Mouse (Mus musculus): ENCODE measurements around the gene Itsn1. TPM values are rescaled to one million over a fixed set of nuclear protein-coding genes. Genes with fewer than 3 reads are reported as not detected.
A peak's percentile ranks its signal among the peaks of the same experiment; 100 is the strongest.

The Itsn1 gene
- polyA plus RNA-seq, 1 experiment from 2014 or later = 21.7 TPM

DNA sequence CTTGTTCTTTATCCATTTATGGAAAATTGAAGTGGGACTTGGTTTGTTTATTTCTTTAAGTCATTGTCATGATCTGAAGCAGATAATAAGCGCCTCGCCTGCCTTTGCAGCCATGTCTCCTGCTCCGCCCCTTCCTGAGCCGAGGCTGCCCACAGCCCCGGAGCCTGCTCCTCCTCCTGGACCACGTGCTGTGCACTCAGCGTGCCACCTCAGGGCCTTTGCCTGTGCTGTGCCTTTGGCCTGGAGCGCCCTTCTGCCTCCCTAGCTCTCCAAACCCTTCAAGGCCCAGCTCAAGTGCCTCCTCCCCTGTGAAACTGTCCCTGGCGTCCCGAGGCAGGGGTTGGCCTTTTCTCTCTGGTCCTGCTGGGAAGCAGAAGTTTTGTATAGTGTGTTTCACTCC lies 123.7 kb downstream of the Itsn1 start:
- no peaks in the 10 kb centered on the region for H3K27me3 ChIP-seq (replicated peaks)
- ATAC-seq (ENCODE audit: insufficient read depth, low FRiP score, low read depth) = 0 out of 2 replicates have a peak, but pooled peaks have one; percentile 46
- 81% methylated on average over 10 of the region's 10 CpGs for WGBS
- H3K4me1 ChIP-seq = 0 out of 2 replicates have a peak, but pooled peaks cover 4% of the 10 kb centered on the region
- H3K4me3 ChIP-seq (replicated peaks) = no peak overlapping the region
- no peak overlapping the region for H3K4me2 ChIP-seq
- no peaks in the 10 kb centered on the region for H3K9me3 ChIP-seq
- no peak overlapping the region for H3K9ac ChIP-seq
- H3K36me3 ChIP-seq = peaks cover 20% of the 10 kb centered on the region
- no peak overlapping the region for H3K27ac ChIP-seq

DNA sequence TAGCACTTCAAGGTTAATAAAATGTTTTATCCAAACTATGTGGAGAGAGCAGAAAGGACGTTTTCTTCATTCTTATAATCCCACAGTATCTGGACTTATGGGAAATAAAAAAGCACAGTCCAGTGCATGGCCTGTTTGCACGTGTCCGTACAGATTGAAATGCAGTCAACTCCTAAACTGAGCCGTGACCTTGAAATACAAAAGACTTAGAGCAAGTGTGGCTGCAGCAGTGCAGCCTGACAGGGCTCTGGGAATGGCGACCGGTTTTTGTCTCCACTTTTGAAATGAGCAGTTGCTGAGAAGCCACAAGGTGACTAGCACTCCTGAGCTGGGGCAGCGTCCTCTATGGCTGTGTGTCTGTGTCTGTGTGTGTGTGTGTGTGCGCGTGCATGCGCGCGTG lies 124.1 kb downstream of the Itsn1 start:
- H3K27me3 ChIP-seq (replicated peaks) = no peaks in the 10 kb centered on the region
- peaks cover 20% of the 10 kb centered on the region for H3K36me3 ChIP-seq
- no peak overlapping the region for H3K4me3 ChIP-seq (replicated peaks)
- no peak overlapping the region for H3K27ac ChIP-seq
- no peak overlapping the region for H3K9ac ChIP-seq
- 0 out of 2 replicates have a peak, but pooled peaks cover 4% of the 10 kb centered on the region for H3K4me1 ChIP-seq
- H3K4me2 ChIP-seq = no peak overlapping the region
- ATAC-seq (ENCODE audit: insufficient read depth, low FRiP score, low read depth) = no peak
- 89% methylated on average over 12 of the region's 12 CpGs for WGBS
- H3K9me3 ChIP-seq = no peaks in the 10 kb centered on the region

DNA sequence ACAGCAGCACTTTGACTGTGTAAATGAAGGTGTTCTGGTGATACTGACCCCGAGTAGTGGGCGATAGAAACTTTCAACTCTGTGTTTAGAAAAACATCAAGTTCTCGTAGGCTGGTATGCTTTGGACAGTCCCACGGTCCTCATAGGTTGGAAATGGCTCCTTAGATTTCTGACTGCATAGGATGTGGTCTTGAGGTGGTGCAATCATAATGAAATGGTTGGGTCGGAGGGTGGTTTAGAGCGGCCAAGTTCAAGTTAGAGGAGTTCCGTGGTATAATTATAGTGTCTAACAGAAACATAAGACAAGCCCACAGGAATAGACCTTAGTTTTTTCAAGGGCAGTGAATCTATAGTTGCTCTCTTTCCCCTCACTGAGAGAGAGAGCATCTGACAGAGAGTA lies 129.6 kb downstream of the Itsn1 start:
- ATAC-seq (ENCODE audit: insufficient read depth, low FRiP score, low read depth) = no peak
- H3K4me3 ChIP-seq (replicated peaks) = no peak overlapping the region
- H3K9ac ChIP-seq = no peak overlapping the region
- H3K4me1 ChIP-seq = peaks cover 19% of the 10 kb centered on the region; the same call in 1 of the 2 replicates
- no peaks in the 10 kb centered on the region for H3K36me3 ChIP-seq
- no peaks in the 10 kb centered on the region for H3K27me3 ChIP-seq (replicated peaks)
- H3K27ac ChIP-seq = no peak overlapping the region
- no peaks in the 10 kb centered on the region for H3K9me3 ChIP-seq
- no peak overlapping the region for H3K4me2 ChIP-seq
- WGBS = 93% methylated on average over 7 of the region's 7 CpGs

DNA sequence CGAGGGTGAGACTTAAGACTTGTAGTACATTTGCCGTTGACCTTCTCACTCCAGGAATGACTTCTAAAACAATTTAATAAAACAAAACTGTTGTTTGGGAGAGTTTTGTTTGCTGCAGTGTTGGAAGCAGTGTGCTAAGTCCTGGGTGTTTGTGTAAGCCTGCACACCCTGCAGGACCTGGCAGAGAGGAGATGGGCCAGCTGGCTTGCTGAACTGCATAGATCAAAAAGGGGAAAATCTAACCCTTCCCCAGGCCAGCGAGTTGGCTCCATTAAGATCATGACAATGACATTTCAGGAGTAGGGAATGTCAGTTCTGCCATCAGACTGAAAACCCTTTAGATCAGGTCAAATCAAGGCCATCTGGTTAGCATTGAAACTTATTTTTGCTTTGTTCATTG lies 130.1 kb downstream of the Itsn1 start:
- WGBS = 70% methylated on average over 3 of the region's 3 CpGs
- H3K9me3 ChIP-seq = no peaks in the 10 kb centered on the region

DNA sequence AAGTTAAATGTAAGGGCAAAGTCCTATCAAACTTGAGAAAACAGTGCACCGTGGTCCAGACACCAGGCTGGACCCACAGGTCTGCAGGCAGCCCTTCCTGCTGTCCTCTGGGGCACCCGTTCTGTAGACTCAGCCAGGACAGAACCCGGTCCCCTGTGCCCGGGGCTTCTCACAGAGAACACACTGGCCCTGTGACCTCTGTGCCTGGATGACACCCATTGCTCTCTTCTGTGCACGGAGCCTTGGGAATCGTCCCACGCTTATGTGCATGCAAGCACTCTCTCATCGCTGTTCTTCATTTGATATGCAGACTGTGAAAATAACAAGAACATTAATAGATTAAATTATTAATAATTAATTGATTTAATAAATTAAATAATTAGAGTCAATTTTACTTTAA lies 130.9 kb downstream of the Itsn1 start:
- 84% methylated on average over 8 of the region's 8 CpGs for WGBS

More for the DNA sequence above, 130.1 kb downstream of the Itsn1 start:
- Histone ChIP-seq H3K36me3 (no peaks in the 10 kb centered on the region), H3K4me3 (replicated peaks) (no peak overlapping the region), H3K4me2 (no peak overlapping the region), H3K27me3 (replicated peaks) (no peaks in the 10 kb centered on the region), H3K4me1 (peaks cover 19% of the 10 kb centered on the region; the same call in 1 of the 2 replicates), H3K27ac (no peak overlapping the region), H3K9ac (no peak overlapping the region)
- ATAC-seq (ENCODE audit: insufficient read depth, low FRiP score, low read depth) = no peak

DNA sequence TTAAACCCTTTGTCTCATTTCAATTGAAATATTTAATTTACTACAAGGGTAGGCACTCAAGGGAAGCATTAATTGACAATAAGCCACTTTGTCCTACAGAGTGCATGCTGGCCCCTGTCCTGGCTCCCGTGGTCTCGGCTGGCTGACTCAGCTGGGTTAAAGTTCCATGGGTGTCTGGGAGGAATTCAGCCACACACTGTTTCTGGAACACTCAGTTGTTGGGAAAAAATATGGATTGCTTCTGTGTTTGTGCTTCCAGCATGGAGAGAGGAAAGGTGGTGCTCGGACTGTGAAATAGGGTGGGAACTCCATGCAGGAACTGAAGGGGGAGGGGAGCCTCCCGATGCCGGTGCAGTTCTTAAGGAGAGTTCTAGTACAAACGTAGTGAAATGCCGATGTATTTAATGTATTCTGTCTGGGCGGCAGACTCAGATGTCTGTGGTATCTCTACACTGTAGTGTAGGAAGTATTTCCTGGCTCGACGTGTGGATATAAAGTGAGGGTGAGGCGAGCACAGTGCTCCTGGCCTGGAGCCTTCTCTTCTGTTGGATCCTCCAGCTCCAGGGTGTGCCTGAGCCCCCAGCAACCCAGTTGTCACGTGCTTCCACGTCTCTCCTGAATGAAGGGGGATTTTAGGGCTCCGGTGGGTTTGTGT lies 131.5 kb downstream of the Itsn1 start:
- H3K4me3 ChIP-seq (replicated peaks) = no peak overlapping the region
- no peaks in the 10 kb centered on the region for H3K9me3 ChIP-seq
- H3K27ac ChIP-seq = peak overlapping the region; percentile 69
- no peak overlapping the region for H3K4me2 ChIP-seq
- 41% methylated on average over 14 of the region's 14 CpGs for WGBS
- H3K36me3 ChIP-seq = no peaks in the 10 kb centered on the region
- peaks cover 19% of the 10 kb centered on the region; the same call in 1 of the 2 replicates for H3K4me1 ChIP-seq
- H3K9ac ChIP-seq = no peak overlapping the region
- no peaks in the 10 kb centered on the region for H3K27me3 ChIP-seq (replicated peaks)
- peak; percentile 51; the same call in 1 of the 2 replicates for ATAC-seq (ENCODE audit: insufficient read depth, low FRiP score, low read depth)

More for the DNA sequence above, 130.9 kb downstream of the Itsn1 start:
- peaks cover 19% of the 10 kb centered on the region; the same call in 1 of the 2 replicates for H3K4me1 ChIP-seq
- ATAC-seq (ENCODE audit: insufficient read depth, low FRiP score, low read depth) = no peak
- no peak overlapping the region for H3K4me3 ChIP-seq (replicated peaks)
- no peaks in the 10 kb centered on the region for H3K27me3 ChIP-seq (replicated peaks)
- H3K4me2 ChIP-seq = no peak overlapping the region
- no peak overlapping the region for H3K27ac ChIP-seq
- H3K36me3 ChIP-seq = no peaks in the 10 kb centered on the region
- no peaks in the 10 kb centered on the region for H3K9me3 ChIP-seq
- H3K9ac ChIP-seq = no peak overlapping the region

DNA sequence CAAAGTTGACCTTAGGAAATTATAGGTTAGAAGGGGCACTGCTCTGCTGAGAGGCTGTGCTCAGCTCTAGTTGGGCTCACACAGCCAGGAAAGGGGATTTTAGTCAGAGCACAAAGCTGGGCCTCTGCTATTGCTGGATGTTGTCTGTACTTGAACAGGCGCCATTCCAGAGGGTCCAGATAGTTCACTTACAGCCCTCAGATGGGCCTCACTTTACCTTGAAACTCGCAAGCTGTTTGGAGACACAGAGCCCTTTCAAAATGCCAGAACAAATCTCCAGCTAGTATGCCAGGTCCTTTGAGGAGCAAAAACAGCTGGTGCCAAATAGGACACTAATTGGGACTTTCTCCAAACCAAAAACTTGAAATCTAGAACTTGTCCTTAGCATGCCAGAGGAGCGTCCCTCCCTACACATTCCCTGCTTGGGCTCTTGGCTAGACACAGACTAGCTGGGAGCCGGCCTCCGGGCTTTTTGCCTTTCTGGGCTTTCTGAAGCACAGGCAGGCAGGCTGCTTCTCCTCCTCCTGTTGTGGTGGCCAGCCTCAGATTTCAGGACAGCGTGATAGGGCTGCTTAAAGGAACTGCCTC lies 132.8 kb downstream of the Itsn1 start:
- H3K4me2 ChIP-seq = no peak overlapping the region

DNA sequence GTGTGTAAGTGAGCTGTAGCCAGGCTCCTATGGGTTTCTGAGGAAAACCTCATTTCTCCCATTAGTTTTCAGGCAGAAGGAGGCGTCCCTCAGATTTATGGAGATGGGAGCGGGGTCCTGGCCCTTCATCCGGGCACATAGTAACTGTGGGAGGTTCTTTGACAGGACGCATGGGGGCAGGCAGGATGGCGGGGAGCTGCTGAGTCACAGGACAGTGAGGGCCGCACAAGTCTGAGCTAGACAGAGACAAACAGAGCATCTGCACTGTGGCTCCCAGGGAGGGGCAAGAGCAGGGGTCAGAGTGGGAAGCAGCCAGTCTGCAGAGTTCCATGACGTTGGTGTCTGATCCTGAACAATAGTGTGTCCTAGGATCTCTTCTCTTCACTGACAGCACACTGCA lies 133.8 kb downstream of the Itsn1 start:
- H3K4me2 ChIP-seq = no peak overlapping the region
- peaks cover 19% of the 10 kb centered on the region; the same call in 1 of the 2 replicates for H3K4me1 ChIP-seq
- H3K36me3 ChIP-seq = peaks cover 2% of the 10 kb centered on the region; the same call in 1 of the 2 replicates
- WGBS = 60% methylated on average over 7 of the region's 7 CpGs
- no peaks in the 10 kb centered on the region for H3K27me3 ChIP-seq (replicated peaks)
- no peaks in the 10 kb centered on the region for H3K9me3 ChIP-seq
- H3K9ac ChIP-seq = no peak overlapping the region
- H3K4me3 ChIP-seq (replicated peaks) = no peak overlapping the region
- peak overlapping the region; percentile 69; the same call in 1 of the 2 replicates for H3K27ac ChIP-seq
- no peak for ATAC-seq (ENCODE audit: insufficient read depth, low FRiP score, low read depth)

More for the DNA sequence above, 132.8 kb downstream of the Itsn1 start:
- no peak overlapping the region for H3K9ac ChIP-seq
- ATAC-seq (ENCODE audit: insufficient read depth, low FRiP score, low read depth) = no peak
- H3K4me1 ChIP-seq = peaks cover 19% of the 10 kb centered on the region; the same call in 1 of the 2 replicates
- 51% methylated on average over 6 of the region's 6 CpGs for WGBS
- H3K36me3 ChIP-seq = no peaks in the 10 kb centered on the region
- no peaks in the 10 kb centered on the region for H3K9me3 ChIP-seq
- H3K4me3 ChIP-seq (replicated peaks) = no peak overlapping the region
- no peaks in the 10 kb centered on the region for H3K27me3 ChIP-seq (replicated peaks)
- peak overlapping the region; percentile 69; the same call in 1 of the 2 replicates for H3K27ac ChIP-seq

DNA sequence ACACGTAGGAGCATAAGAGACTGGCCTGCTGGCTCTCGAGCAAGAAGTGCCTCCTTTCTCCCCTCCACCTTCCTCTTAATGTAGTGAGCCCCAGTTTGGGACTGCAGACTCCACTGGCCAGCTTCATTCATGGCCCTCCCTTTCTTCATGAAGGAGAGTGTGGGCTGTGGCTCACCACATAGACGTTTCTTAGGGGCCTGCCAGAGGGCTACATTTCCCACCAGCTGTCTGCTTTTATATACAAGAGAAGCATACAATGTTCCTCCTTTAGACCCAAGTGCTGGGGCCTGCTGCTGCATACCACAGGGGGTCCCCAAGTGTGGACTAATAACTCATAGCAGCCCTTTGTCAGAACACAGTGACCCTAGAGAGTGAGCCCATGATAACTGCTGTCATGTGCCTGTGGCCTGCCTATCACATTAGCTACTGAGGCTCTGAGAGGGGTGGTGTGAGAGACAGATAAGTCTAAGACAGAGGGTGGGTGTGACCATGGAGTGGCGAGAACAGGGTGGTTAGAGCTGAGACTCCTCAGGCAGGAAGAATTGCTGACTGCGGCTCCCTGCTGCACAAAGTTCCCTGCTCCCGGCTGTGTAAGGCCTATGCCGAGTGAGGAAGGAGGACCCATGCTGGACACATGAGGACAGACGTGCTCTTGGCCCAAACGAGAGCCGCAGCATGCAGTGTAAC lies 135.7 kb downstream of the Itsn1 start:
- no peaks in the 10 kb centered on the region for H3K9me3 ChIP-seq
- H3K27me3 ChIP-seq (replicated peaks) = no peaks in the 10 kb centered on the region
- H3K4me3 ChIP-seq (replicated peaks) = no peak overlapping the region
- ATAC-seq (ENCODE audit: insufficient read depth, low FRiP score, low read depth) = peak; percentile 91
- H3K4me2 ChIP-seq = no peak overlapping the region
- 76% methylated on average over 10 of the region's 10 CpGs for WGBS
- H3K9ac ChIP-seq = no peak overlapping the region
- peaks cover 10% of the 10 kb centered on the region; the same call in 1 of the 2 replicates for H3K36me3 ChIP-seq
- H3K27ac ChIP-seq = 0 out of 2 replicates have a peak overlapping the region, but pooled peaks have one; percentile 31
- peaks cover 19% of the 10 kb centered on the region; the same call in 1 of the 2 replicates for H3K4me1 ChIP-seq

DNA sequence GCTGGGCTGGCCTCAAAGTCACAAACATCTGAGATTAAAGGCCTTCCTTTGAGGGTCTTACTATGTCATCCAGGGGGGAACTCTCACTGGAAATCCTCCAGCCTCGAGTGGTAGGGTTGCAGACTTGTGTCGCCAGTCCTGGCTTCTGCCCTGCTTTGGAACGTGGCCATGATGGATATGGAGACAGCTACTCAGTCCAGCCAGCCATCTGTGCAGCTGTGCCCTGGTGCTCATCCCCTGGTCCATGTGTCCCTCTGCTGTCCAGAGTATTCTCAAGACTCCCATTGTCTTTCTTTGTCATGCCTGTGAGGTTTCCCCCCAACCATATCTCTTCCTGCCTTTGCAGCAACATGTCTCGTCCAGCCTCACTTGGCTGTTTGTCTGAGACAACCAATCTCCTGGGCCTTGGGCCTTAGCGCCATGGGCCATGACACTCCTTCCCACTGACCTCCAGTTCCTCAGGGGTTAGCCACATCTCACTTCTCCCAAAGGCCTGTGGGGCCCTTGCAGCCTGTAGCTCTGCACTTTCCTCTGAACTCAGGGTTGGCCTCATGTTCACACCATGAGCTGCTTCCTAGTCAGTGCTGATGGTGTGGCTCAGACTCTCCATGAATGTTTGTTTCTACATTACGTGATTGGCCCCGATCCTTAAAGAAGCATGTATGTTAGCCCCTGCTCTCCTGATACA lies 136.6 kb downstream of the Itsn1 start:
- no peaks in the 10 kb centered on the region for H3K27me3 ChIP-seq (replicated peaks)
- no peak overlapping the region for H3K4me3 ChIP-seq (replicated peaks)
- H3K36me3 ChIP-seq = peaks cover 12% of the 10 kb centered on the region; the same call in 1 of the 2 replicates
- H3K9ac ChIP-seq = no peak overlapping the region
- no peaks in the 10 kb centered on the region for H3K9me3 ChIP-seq
- no peak overlapping the region for H3K27ac ChIP-seq
- ATAC-seq (ENCODE audit: insufficient read depth, low FRiP score, low read depth) = no peak
- peaks cover 16% of the 10 kb centered on the region; the same call in 1 of the 2 replicates for H3K4me1 ChIP-seq
- 77% methylated on average over 7 of the region's 7 CpGs for WGBS
- no peak overlapping the region for H3K4me2 ChIP-seq

DNA sequence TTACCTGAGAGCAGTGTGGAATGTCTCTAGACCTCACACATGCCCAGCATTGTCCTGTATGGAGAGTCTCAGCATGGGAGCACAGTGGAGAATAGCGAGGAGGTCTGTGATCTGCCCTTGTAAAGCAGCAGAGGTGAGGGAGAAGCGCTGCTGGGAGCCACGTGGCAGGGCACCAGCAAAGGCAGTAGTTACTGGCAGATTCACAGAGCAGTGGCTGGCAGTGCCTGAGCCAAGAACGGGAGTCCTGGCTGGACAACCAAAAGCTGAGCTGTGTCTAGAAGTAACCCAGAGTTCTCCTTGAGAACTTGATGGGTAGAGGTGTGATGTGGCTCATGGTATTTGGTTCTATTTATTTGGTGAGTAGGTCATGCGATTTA lies 137.2 kb downstream of the Itsn1 start:
- H3K4me2 ChIP-seq = no peak overlapping the region
- no peak overlapping the region for H3K4me3 ChIP-seq (replicated peaks)
- no peaks in the 10 kb centered on the region for H3K27me3 ChIP-seq (replicated peaks)
- H3K4me1 ChIP-seq = peaks cover 11% of the 10 kb centered on the region; the same call in 1 of the 2 replicates
- no peak for ATAC-seq (ENCODE audit: insufficient read depth, low FRiP score, low read depth)
- no peak overlapping the region for H3K9ac ChIP-seq
- peaks cover 12% of the 10 kb centered on the region; the same call in 1 of the 2 replicates for H3K36me3 ChIP-seq
- 89% methylated on average over 5 of the region's 5 CpGs for WGBS
- no peaks in the 10 kb centered on the region for H3K9me3 ChIP-seq
- no peak overlapping the region for H3K27ac ChIP-seq
